ENCODE assay signal across 11 mouse cellular contexts in the genomic region with DNA sequence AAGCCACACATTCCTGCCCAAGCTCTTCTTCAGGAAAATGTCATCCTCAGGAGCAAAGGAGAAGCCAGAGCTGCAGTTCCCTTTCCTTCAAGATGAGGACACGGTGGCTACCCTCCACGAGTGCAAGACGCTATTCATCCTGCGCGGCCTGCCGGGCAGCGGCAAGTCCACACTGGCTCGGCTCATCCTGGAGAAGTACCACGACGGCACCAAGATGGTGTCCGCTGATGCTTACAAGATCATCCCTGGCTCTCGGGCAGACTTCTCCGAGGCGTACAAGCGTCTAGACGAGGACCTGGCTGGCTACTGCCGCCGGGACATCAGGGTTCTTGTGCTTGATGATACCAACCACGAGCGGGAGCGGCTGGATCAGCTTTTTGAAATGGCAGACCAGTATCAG. TPM values are rescaled to one million over a fixed set of nuclear protein-coding genes. Genes with fewer than 3 reads are reported as not detected.
A peak's percentile ranks its signal among the peaks of the same experiment; 100 is the strongest.
DNase-seq lines count a peak whose midpoint lies in the region; ATAC-seq and TF ChIP-seq lines count a peak whose summit lies in the region.
"Had no signal": no experiment of that assay in that cellular context is flagged by ENCODE, and none has a peak within 500 bp of the region (broad histone marks: within the 10 kb centered on the region; RNA-seq: fewer than 3 reads in every experiment).

No protein-coding gene starts in this region.

- no peak for TF ChIP-seq CTCF in CH12.LX (conservative IDR thresholded peaks at IDR 0.05 in 1 of 2, IDR thresholded peaks at IDR 0.05 in 1 of 2; ENCODE audit: low read depth in 2 of 2, low read length in 2 of 2)
- no peak for TF ChIP-seq CTCF in liver, postnatal 0 days (IDR thresholded peaks at IDR 0.05; ENCODE audit: low read depth)

- H3K27ac ChIP-seq in heart, embryonic 16.5 days (ENCODE audit: low read length), result no peak overlapping the region
- H3K27ac ChIP-seq in CH12.LX (ENCODE audit: insufficient read depth, low read depth), result peak overlapping the region; percentile 8; the same call in 1 of the 2 replicates
- peak overlapping the region; percentile 17 for H3K27ac ChIP-seq in embryonic facial prominence, embryonic 15.5 days (replicated peaks)
- no peak overlapping the region for H3K27ac ChIP-seq in liver, postnatal 0 days (ENCODE audit: low read depth)
- H3K27ac ChIP-seq: kidney, postnatal 0 days had no signal

- no peak overlapping the region for H3K4me3 ChIP-seq in heart, embryonic 16.5 days (ENCODE audit: low read length)
- peak overlapping the region in 1 of 3 experiments; percentile 21 for H3K4me3 ChIP-seq in CH12.LX (replicated peaks in 1 of 3; ENCODE audit: low read depth in 2 of 3, low read length in 2 of 3, poor library complexity in 1 of 3)
- peak overlapping the region; percentile 64 for H3K4me3 ChIP-seq in embryonic facial prominence, embryonic 15.5 days (replicated peaks)
- no peak overlapping the region for H3K4me3 ChIP-seq in liver, postnatal 0 days (ENCODE audit: low read depth, low read length)

- peaks cover 6% of the 10 kb centered on the region for H3K36me3 ChIP-seq in heart, embryonic 16.5 days (ENCODE audit: control insufficient read depth, insufficient read depth)
- H3K36me3 ChIP-seq in CH12.LX (replicated peaks in 1 of 2; ENCODE audit: control insufficient read depth in 1 of 2, insufficient read depth in 1 of 2, low read length in 1 of 2), result peaks cover 38 to 55% of the 10 kb centered on the region in 2 experiments
- peaks cover 27% of the 10 kb centered on the region for H3K36me3 ChIP-seq in embryonic facial prominence, embryonic 15.5 days
- peaks cover 12% of the 10 kb centered on the region for H3K36me3 ChIP-seq in liver, postnatal 0 days (replicated peaks; ENCODE audit: insufficient read depth, low read length)

- no peaks in the 10 kb centered on the region for H3K27me3 ChIP-seq in heart, embryonic 16.5 days (ENCODE audit: control insufficient read depth, insufficient read depth, low read length)
- no peaks in the 10 kb centered on the region for H3K27me3 ChIP-seq in CH12.LX (replicated peaks)
- peaks cover 5% of the 10 kb centered on the region for H3K27me3 ChIP-seq in embryonic facial prominence, embryonic 15.5 days
- H3K27me3 ChIP-seq in liver, postnatal 0 days (ENCODE audit: insufficient read depth, low read length), result no peaks in the 10 kb centered on the region

- in situ Hi-C loops in CH12.LX (cut with MboI; ENCODE audit: low pct_ligation_motif_present, low pct_unique_long_range_greater_than_20kb, low sequenced_read_pairs), result no loop called here

- TF ChIP-seq POLR2A in CH12.LX (IDR thresholded peaks at IDR 0.05; ENCODE audit: low read depth, low read length), result no peak

- WGBS in heart, embryonic 16.5 days, result 68% methylated on average over 21 of the region's 21 CpGs
- 68% methylated on average over 21 of the region's 21 CpGs for WGBS in embryonic facial prominence, embryonic 15.5 days
- 76% methylated on average over 21 of the region's 21 CpGs for WGBS in liver, postnatal 0 days (ENCODE audit: insufficient replicate concordance)

- H3K4me1 ChIP-seq in heart, embryonic 16.5 days (ENCODE audit: control insufficient read depth, insufficient read depth, low read length), result peaks cover 10% of the 10 kb centered on the region
- H3K4me1 ChIP-seq in CH12.LX (ENCODE audit: control insufficient read depth in 1 of 2, insufficient read depth in 2 of 2), result peaks cover 45 to 72% of the 10 kb centered on the region in 2 experiments
- peaks cover 22% of the 10 kb centered on the region for H3K4me1 ChIP-seq in embryonic facial prominence, embryonic 15.5 days
- peaks cover 11% of the 10 kb centered on the region for H3K4me1 ChIP-seq in liver, postnatal 0 days (ENCODE audit: insufficient read depth)

- dilution Hi-C loops in CH12.LX (cut with MboI; ENCODE audit: extremely low pct_ligation_motif_present, extremely low pct_unique_long_range_greater_than_20kb, low sequenced_read_pairs), result no loop called here

- H3K4me2 ChIP-seq in heart, embryonic 16.5 days (ENCODE audit: low read depth, low read length), result 0 out of 2 replicates have a peak overlapping the region, but pooled peaks have one; percentile 69
- H3K4me2 ChIP-seq in CH12.LX (ENCODE audit: insufficient read depth, low read depth, poor library complexity, severe bottlenecking), result peak overlapping the region; percentile 31; the same call in 1 of the 2 replicates
- 0 out of 2 replicates have a peak overlapping the region, but pooled peaks have one; percentile 70 for H3K4me2 ChIP-seq in embryonic facial prominence, embryonic 15.5 days (replicated peaks)
- H3K4me2 ChIP-seq in liver, postnatal 0 days (ENCODE audit: low read depth, low read length), result peak overlapping the region; percentile 81

- TF ChIP-seq RAD21 in CH12.LX (IDR thresholded peaks at IDR 0.05; ENCODE audit: low read depth, low read length), result no peak

- peaks cover 34% of the 10 kb centered on the region for H3K79me2 ChIP-seq in CH12.LX (replicated peaks; ENCODE audit: control insufficient read depth, extremely low read depth, insufficient read depth, poor library complexity, severe bottlenecking)

- DNase-seq in heart, adult 18-20 months, result no peak
- DNase-seq in CH12.LX (ENCODE audit: extremely low read depth), result no peak
- DNase-seq in liver, postnatal 0 days, result no peak
- DNase-seq in embryo, embryonic 10.5 days (ENCODE audit: low spot score), result no peak
- DNase-seq in cerebellum, adult 8-10 months, result no peak
- no peak for DNase-seq in layer of hippocampus, adult 18-20 months (ENCODE audit: low spot score in 2 of 2)
- DNase-seq: left cerebral cortex, postnatal 4 days had no signal

- no peak for ATAC-seq in heart, embryonic 16.5 days (replicated peaks; ENCODE audit: extremely low read depth, insufficient read depth, low FRiP score)
- ATAC-seq in embryonic facial prominence, embryonic 15.5 days (ENCODE audit: insufficient number of reproducible peaks, low FRiP score, low TSS enrichment, low read depth), result no peak
- ATAC-seq in liver, postnatal 0 days, result no peak
- ATAC-seq: activated CD4-positive, CD25-positive, alpha-beta regulatory T cell, adult 4 months had no signal

- H3K9me3 ChIP-seq in heart, embryonic 16.5 days (replicated peaks; ENCODE audit: control insufficient read depth, low read length), result no peaks in the 10 kb centered on the region
- H3K9me3 ChIP-seq in CH12.LX (replicated peaks; ENCODE audit: low read length), result no peaks in the 10 kb centered on the region
- H3K9me3 ChIP-seq in embryonic facial prominence, embryonic 15.5 days (replicated peaks), result no peaks in the 10 kb centered on the region
- H3K9me3 ChIP-seq in liver, postnatal 0 days (ENCODE audit: low read length), result no peaks in the 10 kb centered on the region

- TF ChIP-seq EP300 in CH12.LX (IDR thresholded peaks at IDR 0.05; ENCODE audit: low read length), result no peak
- TF ChIP-seq EP300 in liver, postnatal 0 days (IDR thresholded peaks at IDR 0.05; ENCODE audit: low read depth), result no peak

- H3K9ac ChIP-seq in heart, embryonic 16.5 days (ENCODE audit: low read length), result no peak overlapping the region
- no peak overlapping the region; the same call in 1 of the 2 replicates for H3K9ac ChIP-seq in CH12.LX (ENCODE audit: insufficient read depth, low read depth)
- no peak overlapping the region for H3K9ac ChIP-seq in embryonic facial prominence, embryonic 15.5 days
- no peak overlapping the region for H3K9ac ChIP-seq in liver, postnatal 0 days (replicated peaks)

RNA-seq across cellular contexts. Expression of a gene that starts 1.6 kb away (rescaled TPM):
- polyA plus RNA-seq in heart, embryonic 16.5 days (2015; fragmentation: Nextera tagmentation; extraction: Ambion mirVana), result 24.8 and 32.1 TPM in 2 replicates
- total RNA-seq in heart, adult 18-20 months (2021), result 1 to 10 TPM; 6.1 to 7.7 TPM
- total RNA-seq in CH12.LX (2012; rRNA removed) (80.2 and 91.6 TPM in 2 replicates), CH12.LX (2014; rRNA removed) (75.9 and 87.8 TPM in 2 replicates)
- polyA plus RNA-seq in CH12.LX (2012; ENCODE audit: insufficient read length, low read depth), result 77.7 and 81.2 TPM in 2 replicates
- polyA plus RNA-seq in embryonic facial prominence, embryonic 15.5 days (2015; fragmentation: Nextera tagmentation; extraction: Ambion mirVana), result 32.0 and 33.9 TPM in 2 replicates
- 20.2 and 21.9 TPM in 2 replicates for polyA plus RNA-seq in liver, postnatal 0 days (2015; fragmentation: Nextera tagmentation; extraction: Ambion mirVana)
- 100 to 1,000 TPM; 171 to 195 TPM for total RNA-seq in layer of hippocampus, adult 18-20 months (2021)

RNA-seq across cellular contexts. Expression of a gene that starts 30.8 kb away (rescaled TPM):
- polyA plus RNA-seq in heart, embryonic 16.5 days (2015; fragmentation: Nextera tagmentation; extraction: Ambion mirVana), result 0.85 and 0.94 TPM in 2 replicates
- total RNA-seq in heart, adult 18-20 months (2021), result under 1 TPM; 0.17 to 0.46 TPM
- total RNA-seq in CH12.LX (2012; rRNA removed) (1.3 and 1.8 TPM in 2 replicates), CH12.LX (2014; rRNA removed) (0.51 and 0.70 TPM in 2 replicates)
- polyA plus RNA-seq in CH12.LX (2012; ENCODE audit: insufficient read length, low read depth), result 6.4 and 12.8 TPM in 2 replicates
- polyA plus RNA-seq in embryonic facial prominence, embryonic 15.5 days (2015; fragmentation: Nextera tagmentation; extraction: Ambion mirVana), result 3.9 and 6.0 TPM in 2 replicates
- 0.11 and 0.22 TPM in 2 replicates for polyA plus RNA-seq in liver, postnatal 0 days (2015; fragmentation: Nextera tagmentation; extraction: Ambion mirVana)
- 1 to 10 TPM in 1 of 2 experiments, under 1 TPM in 1; 0.96 to 1.1 TPM for total RNA-seq in layer of hippocampus, adult 18-20 months (2021)

RNA-seq across cellular contexts. Expression of a gene that starts 42.8 kb away (rescaled TPM):
- polyA plus RNA-seq in heart, embryonic 16.5 days (2015; fragmentation: Nextera tagmentation; extraction: Ambion mirVana), result 78.8 and 81.5 TPM in 2 replicates
- total RNA-seq in heart, adult 18-20 months (2021), result 10 to 100 TPM; 48.6 to 50.6 TPM
- total RNA-seq in CH12.LX (2012; rRNA removed), result 59.9 and 70.0 TPM in 2 replicates
- total RNA-seq in CH12.LX (2014; rRNA removed), result 46.6 and 53.8 TPM in 2 replicates
- polyA plus RNA-seq in CH12.LX (2012; ENCODE audit: insufficient read length, low read depth), result 57.9 and 60.0 TPM in 2 replicates
- polyA plus RNA-seq in embryonic facial prominence, embryonic 15.5 days (2015; fragmentation: Nextera tagmentation; extraction: Ambion mirVana), result 74.6 and 75.5 TPM in 2 replicates
- polyA plus RNA-seq in liver, postnatal 0 days (2015; fragmentation: Nextera tagmentation; extraction: Ambion mirVana), result 18.3 and 19.2 TPM in 2 replicates
- 10 to 100 TPM; 10.8 to 11.1 TPM for total RNA-seq in layer of hippocampus, adult 18-20 months (2021)

RNA-seq across cellular contexts. Expression of a gene that starts 43.7 kb away (rescaled TPM):
- 219 and 228 TPM in 2 replicates for polyA plus RNA-seq in heart, embryonic 16.5 days (2015; fragmentation: Nextera tagmentation; extraction: Ambion mirVana)
- total RNA-seq in heart, adult 18-20 months (2021), result 100 to 1,000 TPM; 126 to 128 TPM
- 249 and 250 TPM in 2 replicates for total RNA-seq in CH12.LX (2012; rRNA removed)
- total RNA-seq in CH12.LX (2014; rRNA removed), result 123 and 141 TPM in 2 replicates
- polyA plus RNA-seq in CH12.LX (2012; ENCODE audit: insufficient read length, low read depth), result 455 and 516 TPM in 2 replicates
- polyA plus RNA-seq in embryonic facial prominence, embryonic 15.5 days (2015; fragmentation: Nextera tagmentation; extraction: Ambion mirVana), result 242 and 256 TPM in 2 replicates
- 45.1 and 49.1 TPM in 2 replicates for polyA plus RNA-seq in liver, postnatal 0 days (2015; fragmentation: Nextera tagmentation; extraction: Ambion mirVana)
- total RNA-seq in layer of hippocampus, adult 18-20 months (2021), result 100 to 1,000 TPM; 223 to 252 TPM

RNA-seq across cellular contexts. Expression of a gene that starts 48.5 kb away (rescaled TPM):
- polyA plus RNA-seq in heart, embryonic 16.5 days (2015; fragmentation: Nextera tagmentation; extraction: Ambion mirVana), result 64.4 and 67.1 TPM in 2 replicates
- 10 to 100 TPM; 35.6 to 80.9 TPM for total RNA-seq in heart, adult 18-20 months (2021)
- total RNA-seq in CH12.LX (2012; rRNA removed), result 246 and 263 TPM in 2 replicates
- total RNA-seq in CH12.LX (2014; rRNA removed), result 245 and 277 TPM in 2 replicates
- polyA plus RNA-seq in CH12.LX (2012; ENCODE audit: insufficient read length, low read depth), result 196 and 213 TPM in 2 replicates
- 137 and 152 TPM in 2 replicates for polyA plus RNA-seq in embryonic facial prominence, embryonic 15.5 days (2015; fragmentation: Nextera tagmentation; extraction: Ambion mirVana)
- polyA plus RNA-seq in liver, postnatal 0 days (2015; fragmentation: Nextera tagmentation; extraction: Ambion mirVana), result 24.4 and 29.8 TPM in 2 replicates
- 100 to 1,000 TPM; 118 to 124 TPM for total RNA-seq in layer of hippocampus, adult 18-20 months (2021)

Comparison
In these comparisons a context has a peak if more than half of its experiments do, and no peak if none do; other contexts are left out.
1. H3K27ac ChIP-seq: peak in CH12.LX (single experiment) and embryonic facial prominence, embryonic 15.5 days (single experiment); none in heart, embryonic 16.5 days (single experiment) and liver, postnatal 0 days (single experiment).
2. H3K4me2 ChIP-seq: peak in every context shown above with its lines; median percentile 81 in liver, postnatal 0 days; 70 in embryonic facial prominence, embryonic 15.5 days; 69 in heart, embryonic 16.5 days; 31 in CH12.LX.